Mouse (Mus musculus) yolk sac, embryonic 10.5 days (tissue): ENCODE measurements around the gene Bhlhe23.

ENCODE experiments used
- DNase-seq: peaks from one replicate; pipeline ENCODE4 v3.0.0-alpha.2; 2017; ENCODE audit warnings: low spot score

Bhlhe23 gene

GRCm38 (mm10) chr2:180725414-180725778, 51.3 kb downstream of the Bhlhe23 start:
- no peak for DNase-seq

GRCm38 (mm10) chr2:180724585-180725413, 51.9 kb downstream of the Bhlhe23 start, which contains the start of gene Slc17a9:
Slc17a9 (plus strand) TSS chr2:180725263.
- peak; percentile 57 for DNase-seq
